Mouse (Mus musculus): Measurements from ENCODE around the gene Adamtsl5. TPM values are rescaled to one million over a fixed set of nuclear protein-coding genes. Genes with fewer than 3 reads are reported as not detected.
A peak's percentile ranks its signal among the peaks of the same experiment; 100 is the strongest.

The Adamtsl5 gene
- total and polyA plus RNA-seq, 2 experiments from 2014 or later = 1.0 to 1.2 TPM

- Histone ChIP-seq H3K4me2 (ENCODE audit: low read depth, low read length) (no peak overlapping the region), H3K4me3 (ENCODE audit: low read length) (no peak overlapping the region), H3K36me3 (ENCODE audit: insufficient read depth, low read length) (no peaks in the 10 kb centered on the region), H3K4me1 (ENCODE audit: insufficient read depth, low read length) (peaks cover 7% of the 10 kb centered on the region; the same call in 1 of the 2 replicates), H3K9ac (replicated peaks; ENCODE audit: low read length) (no peak overlapping the region), H3K27me3 (ENCODE audit: insufficient read depth, low read length) (peaks cover 77% of the 10 kb centered on the region), H3K9me3 (ENCODE audit: low read length) (no peaks in the 10 kb centered on the region), H3K27ac (no peak overlapping the region)
- TF ChIP-seq CTCF (IDR thresholded peaks at IDR 0.05; ENCODE audit: low read depth) = no peak
- DNase-seq (ENCODE audit: low spot score) (no peak), ATAC-seq (no peak)
- 47% methylated on average over 9 of the region's 9 CpGs for WGBS
These were observed 4.0 kb downstream of the Adamtsl5 start for GRCm38 (mm10) chr10:80344131-80344661.

- 20% methylated on average over 13 of the region's 13 CpGs for WGBS
- Histone ChIP-seq H3K36me3 (ENCODE audit: insufficient read depth, low read length) (no peaks in the 10 kb centered on the region), H3K27me3 (ENCODE audit: insufficient read depth, low read length) (peaks cover 69% of the 10 kb centered on the region), H3K4me1 (ENCODE audit: insufficient read depth, low read length) (peaks cover 7% of the 10 kb centered on the region; the same call in 1 of the 2 replicates), H3K9ac (replicated peaks; ENCODE audit: low read length) (no peak overlapping the region), H3K9me3 (ENCODE audit: low read length) (no peaks in the 10 kb centered on the region), H3K4me3 (ENCODE audit: low read length) (peak overlapping the region; percentile 24), H3K27ac (no peak overlapping the region), H3K4me2 (ENCODE audit: low read depth, low read length) (peak overlapping the region; percentile 52)
- TF ChIP-seq CTCF (IDR thresholded peaks at IDR 0.05; ENCODE audit: low read depth) = no peak
- DNase-seq (ENCODE audit: low spot score) = no peak
- ATAC-seq = peak; percentile 15; the same call in 1 of the 2 replicates
These were observed 4.8 kb downstream of the Adamtsl5 start for GRCm38 (mm10) chr10:80343425-80343895.

GRCm38 (mm10) chr10:80342749-80343424 lies 5.3 kb downstream of the Adamtsl5 start:
- Histone ChIP-seq H3K27ac (no peak overlapping the region), H3K9me3 (ENCODE audit: low read length) (no peaks in the 10 kb centered on the region), H3K4me3 (ENCODE audit: low read length) (peak overlapping the region; percentile 24), H3K36me3 (ENCODE audit: insufficient read depth, low read length) (no peaks in the 10 kb centered on the region), H3K4me1 (ENCODE audit: insufficient read depth, low read length) (peaks cover 7% of the 10 kb centered on the region; the same call in 1 of the 2 replicates), H3K27me3 (ENCODE audit: insufficient read depth, low read length) (peaks cover 63% of the 10 kb centered on the region), H3K4me2 (ENCODE audit: low read depth, low read length) (peak overlapping the region; percentile 52), H3K9ac (replicated peaks; ENCODE audit: low read length) (no peak overlapping the region)
- no peak for TF ChIP-seq CTCF (IDR thresholded peaks at IDR 0.05; ENCODE audit: low read depth)
- DNase-seq (ENCODE audit: low spot score) (peak; percentile 76), ATAC-seq (peak; percentile 74)
- under 1% methylated on average over 32 of the region's 33 CpGs for WGBS

GRCm38 (mm10) chr10:80342305-80342748 lies 5.9 kb downstream of the Adamtsl5 start:
- no peak overlapping the region for H3K27ac ChIP-seq
- peak; percentile 13 for ATAC-seq
- TF ChIP-seq CTCF (IDR thresholded peaks at IDR 0.05; ENCODE audit: low read depth) = no peak
- peak overlapping the region; percentile 24 for H3K4me3 ChIP-seq (ENCODE audit: low read length)
- peak overlapping the region; percentile 52 for H3K4me2 ChIP-seq (ENCODE audit: low read depth, low read length)
- peaks cover 58% of the 10 kb centered on the region for H3K27me3 ChIP-seq (ENCODE audit: insufficient read depth, low read length)
- H3K4me1 ChIP-seq (ENCODE audit: insufficient read depth, low read length) = peaks cover 7% of the 10 kb centered on the region; the same call in 1 of the 2 replicates
- H3K9ac ChIP-seq (replicated peaks; ENCODE audit: low read length) = no peak overlapping the region
- H3K9me3 ChIP-seq (ENCODE audit: low read length) = no peaks in the 10 kb centered on the region
- no peaks in the 10 kb centered on the region for H3K36me3 ChIP-seq (ENCODE audit: insufficient read depth, low read length)
- WGBS = 1% methylated on average over 26 of the region's 26 CpGs
- no peak for DNase-seq (ENCODE audit: low spot score)

- Histone ChIP-seq H3K4me3 (ENCODE audit: low read length) (peak overlapping the region; percentile 24), H3K4me2 (ENCODE audit: low read depth, low read length) (peak overlapping the region; percentile 52; the same call in 1 of the 2 replicates), H3K27me3 (ENCODE audit: insufficient read depth, low read length) (peaks cover 54% of the 10 kb centered on the region), H3K9ac (replicated peaks; ENCODE audit: low read length) (no peak overlapping the region), H3K9me3 (ENCODE audit: low read length) (no peaks in the 10 kb centered on the region), H3K4me1 (ENCODE audit: insufficient read depth, low read length) (peaks cover 7% of the 10 kb centered on the region; the same call in 1 of the 2 replicates), H3K36me3 (ENCODE audit: insufficient read depth, low read length) (no peaks in the 10 kb centered on the region), H3K27ac (no peak overlapping the region)
- DNase-seq (ENCODE audit: low spot score) = no peak
- TF ChIP-seq CTCF (IDR thresholded peaks at IDR 0.05; ENCODE audit: low read depth) = no peak
- 3% methylated on average over 46 of the region's 47 CpGs for WGBS
- ATAC-seq = 0 out of 2 replicates have a peak, but pooled peaks have one; percentile 7
These were observed 6.5 kb downstream of the Adamtsl5 start for GRCm38 (mm10) chr10:80341491-80342304.

GRCm38 (mm10) chr10:80341026-80341425 lies 7.2 kb downstream of the Adamtsl5 start:
- no peak for DNase-seq (ENCODE audit: low spot score)
- Histone ChIP-seq H3K4me1 (ENCODE audit: insufficient read depth, low read length) (peaks cover 7% of the 10 kb centered on the region; the same call in 1 of the 2 replicates), H3K36me3 (ENCODE audit: insufficient read depth, low read length) (no peaks in the 10 kb centered on the region), H3K27me3 (ENCODE audit: insufficient read depth, low read length) (peaks cover 54% of the 10 kb centered on the region), H3K4me3 (ENCODE audit: low read length) (no peak overlapping the region), H3K9me3 (ENCODE audit: low read length) (no peaks in the 10 kb centered on the region), H3K9ac (replicated peaks; ENCODE audit: low read length) (no peak overlapping the region), H3K4me2 (ENCODE audit: low read depth, low read length) (no peak overlapping the region), H3K27ac (no peak overlapping the region)
- WGBS = 16% methylated on average over 21 of the region's 21 CpGs
- no peak for TF ChIP-seq CTCF (IDR thresholded peaks at IDR 0.05; ENCODE audit: low read depth)
- no peak for ATAC-seq
